Mouse (Mus musculus): Measurements from ENCODE around the gene Gm884. TPM values are rescaled to one million over a fixed set of nuclear protein-coding genes. Genes with fewer than 3 reads are reported as not detected.

The Gm884 gene
- not detected in 2 replicates for polyA plus RNA-seq (2015; fragmentation: Nextera tagmentation; extraction: Ambion mirVana)

GRCm38 (mm10) chr11:103621040-103621439, at the start of gene Gm884:
Gene Gm884 (minus strand): TSS chr11:103621140.
- Histone ChIP-seq H3K27ac (no peak within 1 kb of the TSS), H3K4me3 (replicated peaks) (no peak within 1 kb of the TSS), H3K27me3 (replicated peaks) (no peaks in the 10 kb centered on the region), H3K9me3 (no peaks in the 10 kb centered on the region), H3K4me2 (replicated peaks) (no peak within 1 kb of the TSS), H3K4me1 (replicated peaks) (no peaks in the 10 kb centered on the region), H3K36me3 (no peaks in the 10 kb centered on the region), H3K9ac (no peak within 1 kb of the TSS)
- WGBS: 82% methylated on average over 9 of the region's 9 CpGs
- no peak for ATAC-seq

GRCm38 (mm10) chr11:103666907-103667426, 46.0 kb upstream of the Gm884 start:
- 66% methylated on average over 13 of the region's 13 CpGs for WGBS
- Histone ChIP-seq H3K27ac (no peak overlapping the region), H3K4me3 (replicated peaks) (no peak overlapping the region), H3K9me3 (no peaks in the 10 kb centered on the region), H3K36me3 (no peaks in the 10 kb centered on the region), H3K4me1 (replicated peaks) (0 out of 2 replicates have a peak, but pooled peaks cover 4% of the 10 kb centered on the region), H3K4me2 (replicated peaks) (no peak overlapping the region), H3K9ac (no peak overlapping the region), H3K27me3 (replicated peaks) (0 out of 2 replicates have a peak, but pooled peaks cover 3% of the 10 kb centered on the region)
- no peak for ATAC-seq

- no peak overlapping the region for H3K9ac ChIP-seq
- 0 out of 2 replicates have a peak, but pooled peaks cover 4% of the 10 kb centered on the region for H3K4me1 ChIP-seq (replicated peaks)
- no peaks in the 10 kb centered on the region for H3K9me3 ChIP-seq
- H3K27ac ChIP-seq: no peak overlapping the region
- no peaks in the 10 kb centered on the region for H3K36me3 ChIP-seq
- H3K4me3 ChIP-seq (replicated peaks): no peak overlapping the region
- no peak for ATAC-seq
- H3K27me3 ChIP-seq (replicated peaks): 0 out of 2 replicates have a peak, but pooled peaks cover 3% of the 10 kb centered on the region
- 43% methylated on average over 10 of the region's 10 CpGs for WGBS
- no peak overlapping the region for H3K4me2 ChIP-seq (replicated peaks)
These were observed 45.4 kb upstream of the Gm884 start for GRCm38 (mm10) chr11:103666181-103666906.

- Histone ChIP-seq H3K4me3 (replicated peaks) (no peak overlapping the region), H3K9ac (no peak overlapping the region)
These were observed 44.8 kb upstream of the Gm884 start for GRCm38 (mm10) chr11:103665695-103666094.

GRCm38 (mm10) chr11:103663119-103663518, 42.2 kb upstream of the Gm884 start:
- no peaks in the 10 kb centered on the region for H3K36me3 ChIP-seq
- H3K9me3 ChIP-seq: no peaks in the 10 kb centered on the region
- H3K27ac ChIP-seq: no peak overlapping the region
- no peak overlapping the region for H3K4me3 ChIP-seq (replicated peaks)
- WGBS: 84% methylated on average over 8 of the region's 8 CpGs
- no peak for ATAC-seq
- H3K9ac ChIP-seq: no peak overlapping the region
- 0 out of 2 replicates have a peak, but pooled peaks cover 3% of the 10 kb centered on the region for H3K27me3 ChIP-seq (replicated peaks)
- no peak overlapping the region for H3K4me2 ChIP-seq (replicated peaks)
- 0 out of 2 replicates have a peak, but pooled peaks cover 4% of the 10 kb centered on the region for H3K4me1 ChIP-seq (replicated peaks)

More at GRCm38 (mm10) chr11:103665695-103666094, 44.8 kb upstream of the Gm884 start:
- no peak for ATAC-seq
- Histone ChIP-seq H3K27me3 (replicated peaks) (0 out of 2 replicates have a peak, but pooled peaks cover 3% of the 10 kb centered on the region), H3K4me2 (replicated peaks) (no peak overlapping the region), H3K36me3 (no peaks in the 10 kb centered on the region), H3K27ac (no peak overlapping the region), H3K9me3 (no peaks in the 10 kb centered on the region), H3K4me1 (replicated peaks) (0 out of 2 replicates have a peak, but pooled peaks cover 4% of the 10 kb centered on the region)
- 63% methylated on average over 1 of the region's 1 CpGs for WGBS

- no peak for ATAC-seq
- 0 out of 2 replicates have a peak, but pooled peaks cover 4% of the 10 kb centered on the region for H3K4me1 ChIP-seq (replicated peaks)
- H3K36me3 ChIP-seq: no peaks in the 10 kb centered on the region
- H3K27ac ChIP-seq: no peak overlapping the region
- H3K9ac ChIP-seq: no peak overlapping the region
- H3K27me3 ChIP-seq (replicated peaks): 0 out of 2 replicates have a peak, but pooled peaks cover 3% of the 10 kb centered on the region
- 81% methylated on average over 5 of the region's 5 CpGs for WGBS
- H3K4me3 ChIP-seq (replicated peaks): no peak overlapping the region
- H3K4me2 ChIP-seq (replicated peaks): no peak overlapping the region
- no peaks in the 10 kb centered on the region for H3K9me3 ChIP-seq
These were observed 41.6 kb upstream of the Gm884 start for GRCm38 (mm10) chr11:103662546-103662945.

- 0 out of 2 replicates have a peak, but pooled peaks cover 3% of the 10 kb centered on the region for H3K27me3 ChIP-seq (replicated peaks)
- whole genome bisulfite sequencing: 57% methylated on average over 4 of the region's 4 CpGs
- ATAC-seq: no peak
- H3K27ac ChIP-seq: no peak overlapping the region
- H3K4me2 ChIP-seq (replicated peaks): no peak overlapping the region
- no peak overlapping the region for H3K4me3 ChIP-seq (replicated peaks)
- 0 out of 2 replicates have a peak, but pooled peaks cover 4% of the 10 kb centered on the region for H3K4me1 ChIP-seq (replicated peaks)
- no peak overlapping the region for H3K9ac ChIP-seq
- no peaks in the 10 kb centered on the region for H3K9me3 ChIP-seq
- H3K36me3 ChIP-seq: no peaks in the 10 kb centered on the region
These were observed 40.9 kb upstream of the Gm884 start for GRCm38 (mm10) chr11:103661863-103662262.

- Histone ChIP-seq H3K4me2 (replicated peaks) (no peak overlapping the region), H3K4me1 (replicated peaks) (0 out of 2 replicates have a peak, but pooled peaks cover 6% of the 10 kb centered on the region), H3K9ac (no peak overlapping the region), H3K27ac (no peak overlapping the region), H3K4me3 (replicated peaks) (no peak overlapping the region), H3K36me3 (no peaks in the 10 kb centered on the region), H3K27me3 (replicated peaks) (peaks cover 11% of the 10 kb centered on the region), H3K9me3 (no peaks in the 10 kb centered on the region)
- WGBS: 78% methylated on average over 7 of the region's 7 CpGs
- no peak for ATAC-seq
These were observed 37.2 kb upstream of the Gm884 start for GRCm38 (mm10) chr11:103658189-103658588.

- no peak overlapping the region for H3K4me3 ChIP-seq (replicated peaks)
- H3K36me3 ChIP-seq: no peaks in the 10 kb centered on the region
- no peak overlapping the region for H3K27ac ChIP-seq
- H3K4me1 ChIP-seq (replicated peaks): 0 out of 2 replicates have a peak, but pooled peaks cover 7% of the 10 kb centered on the region
- WGBS: 5% methylated on average over 3 of the region's 3 CpGs
- H3K9ac ChIP-seq: no peak overlapping the region
- no peak for ATAC-seq
- H3K9me3 ChIP-seq: no peaks in the 10 kb centered on the region
- H3K4me2 ChIP-seq (replicated peaks): no peak overlapping the region
- peaks cover 25% of the 10 kb centered on the region for H3K27me3 ChIP-seq (replicated peaks)
These were observed 35.6 kb upstream of the Gm884 start for GRCm38 (mm10) chr11:103656520-103656919.

- Histone ChIP-seq H3K4me2 (replicated peaks) (no peak overlapping the region), H3K4me3 (replicated peaks) (no peak overlapping the region), H3K27me3 (replicated peaks) (peaks cover 52% of the 10 kb centered on the region), H3K27ac (no peak overlapping the region), H3K36me3 (no peaks in the 10 kb centered on the region), H3K9ac (no peak overlapping the region), H3K9me3 (no peaks in the 10 kb centered on the region), H3K4me1 (replicated peaks) (peaks cover 16% of the 10 kb centered on the region)
- WGBS: 63% methylated on average over 10 of the region's 10 CpGs
- ATAC-seq: peak; percentile 88
These were observed 32.5 kb upstream of the Gm884 start for GRCm38 (mm10) chr11:103653359-103653965.

GRCm38 (mm10) chr11:103651426-103651825, 30.5 kb upstream of the Gm884 start:
- peaks cover 20% of the 10 kb centered on the region for H3K4me1 ChIP-seq (replicated peaks)
- H3K4me3 ChIP-seq (replicated peaks): no peak overlapping the region
- ATAC-seq: no peak
- H3K36me3 ChIP-seq: no peaks in the 10 kb centered on the region
- H3K27me3 ChIP-seq (replicated peaks): peaks cover 69% of the 10 kb centered on the region
- no peak overlapping the region for H3K4me2 ChIP-seq (replicated peaks)
- no peak overlapping the region for H3K9ac ChIP-seq
- H3K9me3 ChIP-seq: no peaks in the 10 kb centered on the region
- WGBS: 84% methylated on average over 6 of the region's 6 CpGs
- no peak overlapping the region for H3K27ac ChIP-seq

GRCm38 (mm10) chr11:103649983-103650493, 29.1 kb upstream of the Gm884 start:
- no peak overlapping the region for H3K9ac ChIP-seq
- no peaks in the 10 kb centered on the region for H3K36me3 ChIP-seq
- peak overlapping the region; percentile 73 for H3K4me2 ChIP-seq (replicated peaks)
- peaks cover 68% of the 10 kb centered on the region for H3K27me3 ChIP-seq (replicated peaks)
- no peak overlapping the region for H3K27ac ChIP-seq
- no peak for ATAC-seq
- H3K4me1 ChIP-seq (replicated peaks): peaks cover 20% of the 10 kb centered on the region
- 2% methylated on average over 37 of the region's 37 CpGs for WGBS
- H3K4me3 ChIP-seq (replicated peaks): peak overlapping the region; percentile 35
- H3K9me3 ChIP-seq: no peaks in the 10 kb centered on the region
